Comparison of ENCODE assay signal across 9 mouse cellular contexts in the genomic region with DNA sequence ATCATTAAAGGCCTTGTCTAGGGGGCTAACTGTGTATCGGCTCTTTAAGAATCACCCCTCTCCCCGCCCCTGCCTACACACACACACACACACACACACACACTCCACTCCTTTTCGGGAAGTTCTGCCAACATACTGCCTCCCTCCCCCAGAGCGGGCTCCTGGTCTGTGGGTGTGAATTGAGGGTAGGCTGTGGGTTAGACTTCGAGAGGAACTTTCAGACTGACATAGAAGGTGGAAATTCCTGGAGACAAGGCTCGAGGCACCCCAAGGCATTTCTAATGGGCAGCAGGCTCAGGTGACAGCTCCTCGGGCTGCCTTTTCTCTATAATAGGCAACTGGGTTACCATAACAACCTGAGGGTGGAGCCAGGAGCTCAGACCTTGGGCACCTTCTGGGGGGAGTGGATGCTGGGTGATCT. TPM values are rescaled to one million over a fixed set of nuclear protein-coding genes. Genes with fewer than 3 reads are reported as not detected.
DNase-seq lines count a peak whose midpoint lies in the region; ATAC-seq lines count a peak whose summit lies in the region.
"Had no signal": no experiment of that assay in that cellular context is flagged by ENCODE, and none has a peak within 500 bp of the region (broad histone marks: within the 10 kb centered on the region; RNA-seq: fewer than 3 reads in every experiment).

No protein-coding gene starts in this region.

- H3K27ac ChIP-seq in forebrain, embryonic 12.5 days, result peak overlapping the region; percentile 68; the same call in 1 of the 2 replicates
- H3K27ac ChIP-seq in midbrain, embryonic 13.5 days, result 0 out of 2 replicates have a peak overlapping the region, but pooled peaks have one; percentile 35

- H3K4me1 ChIP-seq in forebrain, embryonic 12.5 days, result peaks cover 74% of the 10 kb centered on the region
- peaks cover 79% of the 10 kb centered on the region for H3K4me1 ChIP-seq in midbrain, embryonic 13.5 days (replicated peaks)

- H3K4me2 ChIP-seq in forebrain, embryonic 12.5 days, result peak overlapping the region; percentile 89
- peak overlapping the region; percentile 74 for H3K4me2 ChIP-seq in midbrain, embryonic 13.5 days (replicated peaks)

- H3K9me3 ChIP-seq in forebrain, embryonic 12.5 days, result no peaks in the 10 kb centered on the region
- H3K9me3 ChIP-seq in midbrain, embryonic 13.5 days, result no peaks in the 10 kb centered on the region

- no peak for ATAC-seq in forebrain, embryonic 12.5 days (ENCODE audit: low FRiP score)
- no peak for ATAC-seq in midbrain, embryonic 13.5 days

- WGBS in forebrain, embryonic 12.5 days, result 8% methylated on average over 7 of the region's 7 CpGs
- WGBS in midbrain, embryonic 13.5 days, result 15% methylated on average over 7 of the region's 7 CpGs

- peak overlapping the region; percentile 70; the same call in 1 of the 2 replicates for H3K4me3 ChIP-seq in forebrain, embryonic 12.5 days (replicated peaks)
- peak overlapping the region; percentile 62 for H3K4me3 ChIP-seq in midbrain, embryonic 13.5 days (replicated peaks)

- peaks cover 3% of the 10 kb centered on the region; the same call in 1 of the 2 replicates for H3K27me3 ChIP-seq in forebrain, embryonic 12.5 days
- no peaks in the 10 kb centered on the region for H3K27me3 ChIP-seq in midbrain, embryonic 13.5 days

- H3K36me3 ChIP-seq in forebrain, embryonic 12.5 days (replicated peaks), result peaks cover 5% of the 10 kb centered on the region; the same call in 1 of the 2 replicates
- H3K36me3 ChIP-seq in midbrain, embryonic 13.5 days, result no peaks in the 10 kb centered on the region

- peak overlapping the region; percentile 33; the same call in 1 of the 2 replicates for H3K9ac ChIP-seq in forebrain, embryonic 12.5 days
- H3K9ac ChIP-seq in midbrain, embryonic 13.5 days (replicated peaks), result peak overlapping the region; percentile 83

- DNase-seq in cerebellum, adult 18-20 months, result peak; percentile 61 to 74
- DNase-seq in cerebellum, postnatal 4 days (ENCODE audit: low spot score in 2 of 2), result no peak
- DNase-seq in brain, adult 2 months (ENCODE audit: low read depth, low spot score), result peak; percentile 82
- no peak for DNase-seq in ovary, postnatal 36 days (ENCODE audit: low spot score)
- DNase-seq in urinary bladder, postnatal 25 days (ENCODE audit: low spot score), result no peak
- no peak for DNase-seq in kidney, postnatal 10 days
- DNase-seq: liver had no signal

RNA-seq across cellular contexts. Expression of gene Slc8a2, which starts 2.5 kb away (rescaled TPM):
- polyA plus RNA-seq in forebrain, embryonic 12.5 days (2016; fragmentation: Nextera tagmentation; extraction: Ambion mirVana), result 0.49 and 0.66 TPM in 2 replicates
- 0.66 and 1.1 TPM in 2 replicates for polyA plus RNA-seq in midbrain, embryonic 13.5 days (2015; fragmentation: Nextera tagmentation; extraction: Ambion mirVana)

RNA-seq across cellular contexts. Expression of gene Kptn, which starts 12.5 kb away (rescaled TPM):
- polyA plus RNA-seq in forebrain, embryonic 12.5 days (2016; fragmentation: Nextera tagmentation; extraction: Ambion mirVana), result 24.6 and 29.4 TPM in 2 replicates
- polyA plus RNA-seq in midbrain, embryonic 13.5 days (2015; fragmentation: Nextera tagmentation; extraction: Ambion mirVana), result 39.6 and 41.2 TPM in 2 replicates

RNA-seq across cellular contexts. Expression of gene Napa, which starts 33.9 kb away (rescaled TPM):
- 150 and 156 TPM in 2 replicates for polyA plus RNA-seq in forebrain, embryonic 12.5 days (2016; fragmentation: Nextera tagmentation; extraction: Ambion mirVana)
- 196 and 203 TPM in 2 replicates for polyA plus RNA-seq in midbrain, embryonic 13.5 days (2015; fragmentation: Nextera tagmentation; extraction: Ambion mirVana)

RNA-seq across cellular contexts. Expression of gene Meis3, which starts 42.7 kb away (rescaled TPM):
- polyA plus RNA-seq in forebrain, embryonic 12.5 days (2016; fragmentation: Nextera tagmentation; extraction: Ambion mirVana), result 91.2 and 94.9 TPM in 2 replicates
- polyA plus RNA-seq in midbrain, embryonic 13.5 days (2015; fragmentation: Nextera tagmentation; extraction: Ambion mirVana), result 158 and 160 TPM in 2 replicates

Comparison
In these comparisons a context has a peak if more than half of its experiments do, and no peak if none do; other contexts are left out.
1. DNase-seq: peak in cerebellum, adult 18-20 months (2 of 2) and brain, adult 2 months (single experiment); none in cerebellum, postnatal 4 days (0 of 2), ovary, postnatal 36 days (single experiment), urinary bladder, postnatal 25 days (single experiment) and kidney, postnatal 10 days (single experiment).